Mouse (Mus musculus): Measurements from ENCODE around the gene Mrps21.
"Not testable (repeated sequence)": the region's sequence is repeated elsewhere in the genome, so short reads cannot be mapped to it uniquely, and the experiment has no call there.

- TF ChIP-seq CTCF (IDR thresholded peaks at IDR 0.05; ENCODE audit: extremely low read depth, insufficient read depth, low read length), result not testable (repeated sequence)
- peak; percentile 78 for TF ChIP-seq POLR2A (IDR thresholded peaks at IDR 0.05; ENCODE audit: extremely low read depth, insufficient read depth, low read length)
Observed at GRCm38 (mm10) chr3:95893606-95894316, 22.4 kb upstream of the Mrps21 start, which contains the start of gene Aph1a.
